Mouse (Mus musculus): ENCODE results near the gene Tnfrsf21. TPM values are rescaled to one million over a fixed set of nuclear protein-coding genes. Genes with fewer than 3 reads are reported as not detected.

Tnfrsf21 gene
- polyA plus RNA-seq, 1 experiment from 2014 or later: 10.4 TPM

DNA sequence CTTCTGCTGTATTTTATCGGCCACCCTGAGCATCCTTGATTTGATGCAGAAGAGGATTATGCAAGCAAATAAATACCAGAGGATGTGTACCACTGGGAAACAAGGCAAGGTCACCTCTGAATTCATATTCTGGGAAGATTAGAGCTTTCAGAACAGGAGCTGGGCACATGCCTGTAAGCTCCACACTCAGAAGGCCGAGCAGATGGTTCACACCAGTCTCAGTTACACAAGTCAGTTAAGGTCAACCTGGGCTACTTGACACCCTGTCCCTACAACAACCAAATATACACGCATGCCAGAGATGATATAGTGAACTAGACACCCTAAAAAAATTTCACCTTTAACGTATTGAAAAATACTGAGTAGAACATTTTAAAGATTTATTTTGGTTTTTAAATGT, 116.8 kb downstream of the Tnfrsf21 start:
- H3K9me3 ChIP-seq: no peaks in the 10 kb centered on the region
- 78% methylated on average over 4 of the region's 4 CpGs for WGBS
- no peak overlapping the region for H3K4me3 ChIP-seq
- H3K36me3 ChIP-seq: no peaks in the 10 kb centered on the region
- H3K9ac ChIP-seq: no peak overlapping the region
- no peak for ATAC-seq (ENCODE audit: extremely low read depth, insufficient number of reproducible peaks, low FRiP score, low TSS enrichment)
- H3K27ac ChIP-seq (replicated peaks): no peak overlapping the region
- H3K4me1 ChIP-seq: no peaks in the 10 kb centered on the region
- H3K27me3 ChIP-seq (replicated peaks): no peaks in the 10 kb centered on the region
- H3K4me2 ChIP-seq: no peak overlapping the region

DNA sequence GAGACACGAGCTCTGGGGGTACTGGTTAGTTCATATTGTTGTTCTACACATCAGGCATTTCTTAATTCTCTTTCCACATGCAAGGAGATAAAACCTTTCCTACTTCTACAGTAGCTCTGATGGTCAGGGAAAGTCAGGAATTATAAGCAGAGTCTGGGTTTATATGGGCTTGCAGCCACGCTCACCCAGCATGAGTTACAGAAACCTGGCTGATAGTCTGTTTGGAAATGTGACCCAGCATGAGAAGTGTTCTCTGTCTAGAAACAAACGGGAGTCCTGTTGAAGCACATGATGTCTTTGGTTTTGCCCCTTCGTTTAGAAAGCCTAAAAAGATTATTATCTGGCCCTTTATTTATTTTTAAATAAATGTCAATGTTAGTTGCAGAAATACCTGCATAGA, 118.6 kb downstream of the Tnfrsf21 start:
- Histone ChIP-seq H3K4me2 (no peak overlapping the region), H3K27ac (replicated peaks) (no peak overlapping the region), H3K9ac (no peak overlapping the region), H3K9me3 (no peaks in the 10 kb centered on the region), H3K36me3 (no peaks in the 10 kb centered on the region), H3K4me1 (no peaks in the 10 kb centered on the region), H3K27me3 (replicated peaks) (no peaks in the 10 kb centered on the region), H3K4me3 (no peak overlapping the region)
- WGBS: 61% methylated on average over 4 of the region's 4 CpGs
- ATAC-seq (ENCODE audit: extremely low read depth, insufficient number of reproducible peaks, low FRiP score, low TSS enrichment): no peak

DNA sequence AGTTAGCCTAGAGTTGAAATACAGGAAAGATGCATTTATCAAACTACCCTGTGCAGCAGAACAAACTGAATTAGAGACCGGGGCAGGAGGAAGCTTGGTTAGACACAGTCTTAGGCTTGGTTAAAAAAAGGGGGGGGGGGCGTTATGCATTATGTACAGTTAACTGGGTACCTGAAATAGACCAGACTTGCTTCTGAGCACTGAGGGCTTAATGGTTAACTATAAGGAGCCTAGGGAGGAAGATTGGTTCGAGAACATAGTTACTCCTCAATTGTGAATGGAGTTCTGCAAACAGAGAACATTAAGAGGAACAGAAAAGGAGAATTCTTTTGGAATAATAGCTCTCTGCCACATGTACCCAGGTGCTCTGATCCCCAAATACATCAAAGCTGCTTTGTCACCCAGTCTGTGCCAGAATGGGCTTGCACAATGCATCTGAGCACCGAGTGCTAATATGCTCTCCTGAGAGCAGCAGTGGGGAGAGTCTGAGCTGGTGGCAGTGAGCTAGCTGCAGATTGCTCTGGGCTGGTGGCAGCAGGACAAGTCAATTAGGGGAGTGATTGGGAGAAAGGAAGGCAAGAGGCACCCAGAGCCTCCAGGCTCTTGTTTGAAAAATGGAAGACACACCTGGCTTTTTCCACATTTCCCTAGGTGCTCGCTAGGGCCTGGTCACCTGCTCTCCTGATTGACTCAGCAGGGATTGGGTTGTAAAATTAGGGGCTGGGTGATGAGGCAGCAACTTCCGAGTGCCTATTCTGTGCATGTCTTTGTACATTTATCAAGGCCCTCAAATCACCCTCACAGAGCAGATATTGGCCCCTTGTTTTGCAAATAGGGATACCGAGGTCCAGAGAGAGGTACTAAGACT, 119.3 kb downstream of the Tnfrsf21 start:
- no peak overlapping the region for H3K4me3 ChIP-seq
- no peak for ATAC-seq (ENCODE audit: extremely low read depth, insufficient number of reproducible peaks, low FRiP score, low TSS enrichment)

GRCm38 (mm10) chr17:43136720-43137119, 120.4 kb downstream of the Tnfrsf21 start:
- WGBS: 52% methylated on average over 4 of the region's 4 CpGs
- 0 out of 2 replicates have a peak, but pooled peaks cover under 1% of the 10 kb centered on the region for H3K4me1 ChIP-seq
- H3K9me3 ChIP-seq: no peaks in the 10 kb centered on the region
- no peak overlapping the region for H3K4me3 ChIP-seq
- no peaks in the 10 kb centered on the region for H3K36me3 ChIP-seq
- no peak overlapping the region for H3K4me2 ChIP-seq
- no peak overlapping the region for H3K9ac ChIP-seq
- H3K27ac ChIP-seq (replicated peaks): no peak overlapping the region
- H3K27me3 ChIP-seq (replicated peaks): no peaks in the 10 kb centered on the region
- no peak for ATAC-seq (ENCODE audit: extremely low read depth, insufficient number of reproducible peaks, low FRiP score, low TSS enrichment)

More for the DNA sequence above, 119.3 kb downstream of the Tnfrsf21 start:
- no peaks in the 10 kb centered on the region for H3K36me3 ChIP-seq
- H3K4me1 ChIP-seq: no peaks in the 10 kb centered on the region
- no peak overlapping the region for H3K27ac ChIP-seq (replicated peaks)
- H3K9me3 ChIP-seq: no peaks in the 10 kb centered on the region
- no peak overlapping the region for H3K4me2 ChIP-seq
- no peaks in the 10 kb centered on the region for H3K27me3 ChIP-seq (replicated peaks)
- 63% methylated on average over 7 of the region's 7 CpGs for WGBS
- H3K9ac ChIP-seq: no peak overlapping the region

- Histone ChIP-seq H3K4me3 (no peak overlapping the region), H3K27ac (replicated peaks) (no peak overlapping the region), H3K9me3 (no peaks in the 10 kb centered on the region), H3K4me2 (no peak overlapping the region), H3K9ac (no peak overlapping the region), H3K27me3 (replicated peaks) (no peaks in the 10 kb centered on the region), H3K36me3 (no peaks in the 10 kb centered on the region), H3K4me1 (0 out of 2 replicates have a peak, but pooled peaks cover 8% of the 10 kb centered on the region)
- WGBS: 85% methylated on average over 9 of the region's 9 CpGs
- no peak for ATAC-seq (ENCODE audit: extremely low read depth, insufficient number of reproducible peaks, low FRiP score, low TSS enrichment)
These were observed 121.5 kb downstream of the Tnfrsf21 start for GRCm38 (mm10) chr17:43137838-43138237.

- Histone ChIP-seq H3K27ac (replicated peaks) (no peak overlapping the region), H3K27me3 (replicated peaks) (no peaks in the 10 kb centered on the region), H3K4me3 (no peak overlapping the region), H3K4me2 (no peak overlapping the region), H3K36me3 (no peaks in the 10 kb centered on the region), H3K9me3 (no peaks in the 10 kb centered on the region), H3K9ac (no peak overlapping the region), H3K4me1 (0 out of 2 replicates have a peak, but pooled peaks cover 8% of the 10 kb centered on the region)
- WGBS: 72% methylated on average over 7 of the region's 7 CpGs
- ATAC-seq (ENCODE audit: extremely low read depth, insufficient number of reproducible peaks, low FRiP score, low TSS enrichment): no peak
These were observed 122.0 kb downstream of the Tnfrsf21 start for GRCm38 (mm10) chr17:43138356-43138755.

Other genes starting within 250 kb of the Tnfrsf21 start
- 12.7 and 13.8 TPM in 2 replicates for gene Cd2ap, start 139.9 kb upstream of the Tnfrsf21 start, polyA plus RNA-seq (2015; fragmentation: Nextera tagmentation; extraction: Ambion mirVana)

Data from heart, embryonic 13.5 days (tissue).